Mouse (Mus musculus) E14TG2a.4 (cell line): ENCODE results near the gene Gm20683.

Source experiments
- H3K27me3 ChIP-seq: 2 replicates; pipeline ENCODE4 v1.6.1; 2014; ENCODE audit warnings: low read length, control low read depth; ENCODE audit not compliant: insufficient read depth
- H3K36me3 ChIP-seq: 2 replicates; pipeline ENCODE4 v1.6.1; 2014; ENCODE audit warnings: low read length, control low read depth; ENCODE audit not compliant: insufficient read depth
- H3K4me1 ChIP-seq: replicated peaks from 2 replicates; pipeline ENCODE4 v1.6.1; 2014; ENCODE audit warnings: low read depth, low read length, control low read depth
- H3K4me3 ChIP-seq: replicated peaks from 2 replicates; pipeline ENCODE4 v1.5.1; 2014; ENCODE audit warnings: mild to moderate bottlenecking, low read length
- H3K9me3 ChIP-seq: 2 replicates; pipeline ENCODE4 v1.6.1; 2014; ENCODE audit warnings: low read length, control low read depth
- CTCF ChIP-seq: conservative IDR thresholded peaks from 2 replicates; pipeline ENCODE4 v1.5.1; 2014; ENCODE audit warnings: low read length
- NANOG ChIP-seq: IDR thresholded peaks from 2 replicates; pipeline ENCODE4 v1.6.1; 2014; ENCODE audit warnings: borderline replicate concordance, low read length, mixed read lengths
- POU5F1 ChIP-seq: IDR thresholded peaks from 2 replicates; pipeline ENCODE4 v1.6.1; 2014; ENCODE audit warnings: low read length, borderline replicate concordance

The Gm20683 gene

DNA sequence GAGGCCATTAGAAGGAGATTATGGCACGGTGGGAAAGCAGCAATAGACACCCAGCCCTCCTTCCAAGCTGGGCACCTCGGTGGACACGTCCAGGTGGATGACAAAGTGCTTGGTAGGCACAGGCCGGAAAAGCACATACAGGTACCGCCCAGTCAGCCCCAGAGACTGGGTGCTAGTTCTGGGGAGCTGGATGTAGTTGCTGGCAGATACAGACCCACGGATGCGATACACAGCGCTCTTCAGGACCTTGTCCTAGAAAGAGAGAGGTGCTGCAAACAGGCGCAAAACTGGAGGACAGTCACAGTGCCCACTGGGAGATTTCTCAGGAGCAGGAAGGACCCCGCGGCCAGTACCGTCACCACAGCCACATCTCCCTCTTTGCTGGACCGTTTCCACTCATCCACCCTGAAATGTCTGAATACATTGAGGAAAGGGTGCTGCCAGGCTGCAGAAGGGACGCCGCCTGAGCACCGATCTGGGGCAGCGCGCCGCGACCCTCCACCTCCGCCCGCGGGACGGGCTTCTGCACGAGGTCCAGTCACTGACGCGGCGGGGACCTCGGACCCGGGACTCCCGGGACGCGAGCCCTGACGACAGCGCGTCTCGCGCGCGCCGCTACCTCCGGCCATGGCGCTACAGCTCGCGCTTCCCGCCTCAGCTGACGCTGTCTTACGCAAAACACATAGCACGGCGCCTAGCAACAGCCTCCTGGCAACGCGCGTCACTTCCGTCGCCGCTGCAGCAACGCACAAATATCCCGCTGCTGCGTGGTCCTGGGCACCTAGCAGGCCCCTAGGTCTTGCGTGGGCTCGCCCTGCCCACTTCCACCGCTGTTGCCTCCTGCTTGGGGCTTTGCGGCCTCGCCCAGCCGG is 19.5 kb upstream of the Gm20683 start, which contains the start of gene Wdr90:
Wdr90 (minus strand) TSS at position 670 of the 872 bp plus-strand sequence.
- H3K4me3 ChIP-seq, result peak within 1 kb of the TSS; percentile 88
- H3K27me3 ChIP-seq, result no peaks in the 10 kb centered on the region; the same call in 1 of the 2 replicates
- TF ChIP-seq CTCF (no peak), POU5F1 (no peak), NANOG (no peak)
- H3K4me1 ChIP-seq, result peaks cover 37% of the 10 kb centered on the region
- peaks cover 33% of the 10 kb centered on the region for H3K36me3 ChIP-seq
- H3K9me3 ChIP-seq, result no peaks in the 10 kb centered on the region

DNA sequence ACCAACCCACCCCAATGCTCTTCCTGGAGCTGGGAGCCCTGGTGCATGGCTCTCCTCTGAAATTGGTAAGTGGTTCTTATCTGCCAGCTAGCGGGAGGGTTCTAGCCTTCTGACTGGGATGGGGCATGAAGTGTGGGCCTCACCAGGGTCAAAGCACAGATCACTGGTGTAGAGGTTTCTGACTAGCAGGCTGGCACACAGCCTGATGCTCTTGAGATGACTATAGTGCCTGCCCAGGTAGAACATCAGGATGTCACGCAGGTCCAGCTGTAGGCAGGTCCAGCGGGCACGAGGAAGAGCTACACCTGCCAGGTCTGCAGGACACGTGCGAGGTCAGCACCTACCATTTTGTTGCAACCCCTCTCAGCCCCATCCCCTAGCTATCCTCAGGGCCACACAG is 18.7 kb upstream of the Gm20683 start:
- peaks cover 35% of the 10 kb centered on the region for H3K36me3 ChIP-seq
- TF ChIP-seq CTCF, result no peak
- TF ChIP-seq POU5F1, result no peak
- TF ChIP-seq NANOG, result no peak
- peaks cover 37% of the 10 kb centered on the region for H3K4me1 ChIP-seq
- H3K27me3 ChIP-seq, result no peaks in the 10 kb centered on the region; the same call in 1 of the 2 replicates
- H3K4me3 ChIP-seq, result 0 out of 2 replicates have a peak overlapping the region, but pooled peaks have one; percentile 88
- H3K9me3 ChIP-seq, result no peaks in the 10 kb centered on the region

DNA sequence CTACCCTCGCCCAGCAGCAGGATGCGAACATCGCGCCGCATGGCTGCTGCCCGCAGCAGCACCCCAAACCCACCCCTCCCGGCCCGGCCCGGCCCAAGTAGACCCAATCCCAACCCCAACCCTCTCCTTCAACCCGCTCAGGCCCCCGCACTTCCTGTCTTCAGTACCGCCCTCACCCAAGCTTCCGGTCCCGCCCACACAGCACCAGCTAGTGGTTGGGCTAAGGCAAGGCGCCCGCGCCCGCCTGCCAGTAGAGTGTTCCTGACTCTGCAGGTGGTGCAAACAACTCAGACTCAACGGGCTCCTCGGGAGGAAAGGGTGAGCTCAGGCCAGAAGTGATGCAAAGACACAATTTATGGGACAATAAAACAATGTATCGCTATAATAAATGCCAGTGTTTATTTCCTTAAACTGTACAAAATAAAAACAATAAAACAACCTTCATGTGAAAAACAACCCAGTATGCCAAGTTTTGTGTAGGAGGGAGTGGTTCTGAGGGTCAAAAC is 2.9 kb upstream of the Gm20683 start, which contains the start of gene Rhot2:
Rhot2 (minus strand) TSS at position 456 of the 506 bp plus-strand sequence.
- Histone ChIP-seq H3K36me3 (peaks cover 86% of the 10 kb centered on the region), H3K9me3 (no peaks in the 10 kb centered on the region), H3K27me3 (no peaks in the 10 kb centered on the region), H3K4me3 (peak within 1 kb of the TSS; percentile 90), H3K4me1 (peaks cover 35% of the 10 kb centered on the region)
- TF ChIP-seq CTCF (no peak; the same call in 1 of the 2 replicates), POU5F1 (no peak), NANOG (no peak)

DNA sequence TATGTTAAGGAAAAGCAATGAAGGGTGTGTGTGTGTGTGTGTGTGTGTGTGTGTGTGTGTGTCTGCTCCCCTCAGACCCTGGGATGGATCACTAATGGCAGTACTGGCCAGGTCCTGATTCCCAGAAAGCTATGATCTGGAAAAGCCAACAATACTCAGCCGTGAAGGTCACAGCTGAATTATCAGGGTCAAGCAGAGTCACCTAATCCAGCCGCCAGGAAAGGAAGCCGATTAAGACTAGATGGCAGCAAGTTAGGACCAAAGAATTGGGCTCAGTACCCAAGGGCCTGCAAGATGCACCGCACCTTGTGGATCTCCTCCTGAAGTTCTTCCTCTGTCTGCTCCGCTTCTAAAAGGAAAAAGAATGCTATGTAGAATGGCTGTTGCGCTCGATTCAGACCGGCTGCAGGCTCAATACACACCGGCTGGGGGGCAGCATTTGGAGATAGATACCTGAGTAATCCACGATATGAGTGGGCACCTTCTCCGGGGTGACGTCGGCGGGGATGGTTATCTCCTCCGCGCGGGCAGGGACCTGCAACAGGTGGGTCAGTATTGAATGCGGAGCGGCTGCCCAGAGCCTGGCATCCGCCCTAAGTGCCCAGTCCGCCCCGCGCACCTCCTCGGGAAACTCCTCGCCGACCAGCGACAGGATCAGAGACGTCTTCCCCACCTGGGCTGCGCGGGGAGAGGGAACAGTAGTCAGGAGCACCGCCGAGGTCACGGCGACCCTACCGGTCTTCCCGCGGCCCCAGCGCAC is 2.3 kb upstream of the Gm20683 start:
- H3K4me3 ChIP-seq, result peak overlapping the region; percentile 90
- peaks cover 86% of the 10 kb centered on the region for H3K36me3 ChIP-seq
- H3K4me1 ChIP-seq, result peaks cover 37% of the 10 kb centered on the region
- no peaks in the 10 kb centered on the region for H3K9me3 ChIP-seq
- no peaks in the 10 kb centered on the region for H3K27me3 ChIP-seq
- no peak for TF ChIP-seq NANOG
- no peak for TF ChIP-seq POU5F1
- no peak for TF ChIP-seq CTCF

DNA sequence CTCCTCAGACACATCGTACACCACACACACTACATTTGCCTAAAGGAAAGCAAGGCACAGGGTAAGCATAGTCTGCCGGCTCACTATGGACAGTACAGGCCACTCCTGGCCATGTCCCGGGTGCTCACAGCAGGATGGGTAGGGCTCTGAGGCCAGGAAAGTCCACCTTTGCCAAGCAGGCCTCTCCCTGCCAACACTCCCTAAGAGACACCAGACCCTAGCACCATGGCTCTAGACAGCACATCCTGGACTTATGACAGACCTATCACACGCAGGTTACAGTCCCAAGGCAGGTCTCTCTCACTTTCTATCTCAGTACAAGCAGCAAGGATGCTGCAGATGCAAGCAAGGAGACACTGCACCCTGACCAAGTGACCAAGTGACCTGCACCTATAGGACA is 1.6 kb upstream of the Gm20683 start:
- TF ChIP-seq NANOG (no peak), POU5F1 (no peak), CTCF (no peak)
- peaks cover 37% of the 10 kb centered on the region for H3K4me1 ChIP-seq
- no peaks in the 10 kb centered on the region for H3K9me3 ChIP-seq
- H3K36me3 ChIP-seq, result peaks cover 86% of the 10 kb centered on the region
- H3K4me3 ChIP-seq, result no peak overlapping the region; the same call in 1 of the 2 replicates
- H3K27me3 ChIP-seq, result no peaks in the 10 kb centered on the region

DNA sequence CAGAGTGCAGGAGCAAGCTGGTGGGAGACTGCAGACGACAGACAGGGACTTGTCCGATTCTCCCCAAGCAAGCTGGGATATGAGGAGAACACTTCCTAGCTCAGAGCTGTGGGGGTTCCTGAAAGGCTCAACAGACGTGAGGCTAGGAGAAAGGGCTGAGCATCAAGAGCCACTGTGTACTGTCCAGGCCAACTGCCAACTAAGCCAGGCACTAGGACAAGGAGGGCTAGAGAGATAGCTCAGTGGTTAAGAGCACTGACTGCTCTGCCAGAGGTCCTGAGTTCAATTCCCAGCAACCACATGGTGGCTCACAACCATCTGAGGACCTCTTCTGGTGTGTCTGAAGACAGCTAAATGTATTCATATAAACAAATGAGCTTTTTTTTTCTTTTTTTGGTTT is 946 bp upstream of the Gm20683 start:
- peaks cover 86% of the 10 kb centered on the region for H3K36me3 ChIP-seq
- no peaks in the 10 kb centered on the region for H3K27me3 ChIP-seq
- peaks cover 43% of the 10 kb centered on the region for H3K4me1 ChIP-seq
- H3K4me3 ChIP-seq, result no peak overlapping the region
- TF ChIP-seq CTCF (no peak), POU5F1 (no peak), NANOG (no peak)
- H3K9me3 ChIP-seq, result no peaks in the 10 kb centered on the region

DNA sequence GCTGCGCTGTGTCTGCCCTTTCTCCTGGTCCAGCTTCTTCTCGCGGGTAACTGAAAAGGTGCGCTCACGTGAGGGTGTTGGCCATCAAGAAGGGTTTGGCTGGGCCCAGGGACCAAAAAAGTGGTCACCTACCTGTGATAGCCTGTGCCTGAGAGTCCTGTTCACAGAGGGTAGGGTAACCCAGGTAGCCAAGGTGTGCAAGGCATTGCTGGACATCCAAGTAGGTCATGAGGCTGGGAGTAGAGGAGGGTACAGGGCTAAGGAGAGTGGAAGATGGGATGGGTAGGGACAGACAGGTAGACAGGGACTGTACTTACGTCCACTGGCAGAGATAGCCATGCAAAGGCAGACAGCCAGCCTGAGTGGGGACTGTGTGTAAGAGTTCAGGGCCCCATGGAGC is 1.0 kb downstream of the Gm20683 start:
- peaks cover 79% of the 10 kb centered on the region for H3K36me3 ChIP-seq
- H3K27me3 ChIP-seq, result peaks cover 11% of the 10 kb centered on the region
- no peak for TF ChIP-seq CTCF
- peaks cover 58% of the 10 kb centered on the region for H3K4me1 ChIP-seq
- H3K4me3 ChIP-seq, result no peak overlapping the region
- no peaks in the 10 kb centered on the region for H3K9me3 ChIP-seq

DNA sequence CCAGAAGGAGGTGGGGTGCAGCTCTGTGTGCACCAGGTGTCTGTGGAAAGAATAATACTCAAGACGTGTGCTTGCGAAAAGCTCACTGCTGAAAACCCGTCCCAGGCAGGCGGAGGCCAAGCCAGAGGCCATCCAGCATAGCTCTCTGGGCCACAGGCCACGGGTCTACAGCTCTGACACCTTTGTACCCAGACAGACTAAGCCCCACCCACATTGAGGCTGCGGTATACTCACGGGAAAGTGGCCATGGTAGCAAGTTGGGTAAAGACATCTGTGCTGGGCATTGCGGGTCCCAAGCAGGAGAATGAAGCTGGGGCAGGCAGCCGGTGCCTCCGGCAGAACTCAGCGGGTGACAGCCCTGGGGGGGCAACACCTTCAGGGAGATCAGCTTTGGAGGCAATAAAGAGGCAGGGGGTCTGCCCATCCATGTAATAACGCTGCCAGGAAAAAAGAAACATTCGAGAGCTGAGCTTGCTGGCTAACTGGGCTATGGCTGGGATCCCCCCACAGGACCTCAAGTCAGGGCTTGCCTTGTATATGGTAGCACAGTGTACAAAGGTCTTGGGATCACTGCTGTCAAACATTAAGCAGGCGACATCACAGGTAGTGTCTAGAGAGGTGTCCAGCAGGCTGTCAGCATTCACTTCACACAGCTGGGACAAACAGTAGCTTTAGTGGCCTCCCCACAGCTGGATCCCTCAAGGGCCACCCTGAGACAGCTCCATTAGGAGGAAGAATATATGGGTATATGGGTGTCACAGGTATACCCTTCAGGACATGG is 1.9 kb downstream of the Gm20683 start:
- peaks cover 11% of the 10 kb centered on the region for H3K27me3 ChIP-seq
- H3K36me3 ChIP-seq, result peaks cover 80% of the 10 kb centered on the region
- TF ChIP-seq CTCF (no peak), POU5F1 (no peak), NANOG (no peak)
- no peak overlapping the region for H3K4me3 ChIP-seq
- no peaks in the 10 kb centered on the region for H3K9me3 ChIP-seq
- H3K4me1 ChIP-seq, result peaks cover 58% of the 10 kb centered on the region
